Mouse (Mus musculus): Measurements from ENCODE around the gene 1110002E22Rik. TPM values are rescaled to one million over a fixed set of nuclear protein-coding genes. Genes with fewer than 3 reads are reported as not detected.

1110002E22Rik gene
- total RNA-seq (2021): 1 to 10 TPM; 1.7 to 2.5 TPM

GRCm38 (mm10) chr3:138064732-138065645 is at the start of gene 1110002E22Rik:
Gene 1110002E22Rik, plus strand, starts transcription at chr3:138065052.
- peak in 1 of 2 experiments; percentile 48 for DNase-seq

- DNase-seq: no peak
Measured at GRCm38 (mm10) chr3:138016810-138017209, 48.0 kb upstream of the 1110002E22Rik start.

- DNase-seq: no peak
Measured at GRCm38 (mm10) chr3:138022003-138022402, 42.8 kb upstream of the 1110002E22Rik start.

GRCm38 (mm10) chr3:138022651-138023050 is 42.2 kb upstream of the 1110002E22Rik start:
- DNase-seq: no peak

- peak; percentile 7 to 8 for DNase-seq
Measured at GRCm38 (mm10) chr3:138026286-138026685, 38.6 kb upstream of the 1110002E22Rik start.

GRCm38 (mm10) chr3:138027575-138028362 is 37.1 kb upstream of the 1110002E22Rik start:
- DNase-seq: no peak

GRCm38 (mm10) chr3:138029351-138029750 is 35.5 kb upstream of the 1110002E22Rik start:
- DNase-seq: peak in 1 of 2 experiments; percentile 7

GRCm38 (mm10) chr3:138030563-138030962 is 34.3 kb upstream of the 1110002E22Rik start:
- DNase-seq: no peak

GRCm38 (mm10) chr3:138033986-138034385 is 30.9 kb upstream of the 1110002E22Rik start:
- DNase-seq: no peak

GRCm38 (mm10) chr3:138040938-138041337 is 23.9 kb upstream of the 1110002E22Rik start:
- no peak for DNase-seq

- DNase-seq: no peak
Measured at GRCm38 (mm10) chr3:138041591-138042301, 23.1 kb upstream of the 1110002E22Rik start.

- DNase-seq: no peak
Measured at GRCm38 (mm10) chr3:138043316-138043715, 21.5 kb upstream of the 1110002E22Rik start.

- DNase-seq: no peak
Measured at GRCm38 (mm10) chr3:138049555-138049954, 15.3 kb upstream of the 1110002E22Rik start.

GRCm38 (mm10) chr3:138050772-138051171 is 14.1 kb upstream of the 1110002E22Rik start:
- DNase-seq: no peak

GRCm38 (mm10) chr3:138051431-138051830 is 13.4 kb upstream of the 1110002E22Rik start:
- DNase-seq: no peak

GRCm38 (mm10) chr3:138053969-138054368 is 10.9 kb upstream of the 1110002E22Rik start:
- DNase-seq: no peak

- DNase-seq: no peak
Measured at GRCm38 (mm10) chr3:138056976-138057375, 7.9 kb upstream of the 1110002E22Rik start.

GRCm38 (mm10) chr3:138058226-138058625 is 6.6 kb upstream of the 1110002E22Rik start:
- no peak for DNase-seq

GRCm38 (mm10) chr3:138060429-138060828 is 4.4 kb upstream of the 1110002E22Rik start:
- DNase-seq: no peak

- DNase-seq: no peak
Measured at GRCm38 (mm10) chr3:138061205-138061911, 3.5 kb upstream of the 1110002E22Rik start.

- DNase-seq: no peak
Measured at GRCm38 (mm10) chr3:138062673-138063072, 2.2 kb upstream of the 1110002E22Rik start.
